20 mouse cellular contexts compared by ENCODE assay signal in the genomic region with DNA sequence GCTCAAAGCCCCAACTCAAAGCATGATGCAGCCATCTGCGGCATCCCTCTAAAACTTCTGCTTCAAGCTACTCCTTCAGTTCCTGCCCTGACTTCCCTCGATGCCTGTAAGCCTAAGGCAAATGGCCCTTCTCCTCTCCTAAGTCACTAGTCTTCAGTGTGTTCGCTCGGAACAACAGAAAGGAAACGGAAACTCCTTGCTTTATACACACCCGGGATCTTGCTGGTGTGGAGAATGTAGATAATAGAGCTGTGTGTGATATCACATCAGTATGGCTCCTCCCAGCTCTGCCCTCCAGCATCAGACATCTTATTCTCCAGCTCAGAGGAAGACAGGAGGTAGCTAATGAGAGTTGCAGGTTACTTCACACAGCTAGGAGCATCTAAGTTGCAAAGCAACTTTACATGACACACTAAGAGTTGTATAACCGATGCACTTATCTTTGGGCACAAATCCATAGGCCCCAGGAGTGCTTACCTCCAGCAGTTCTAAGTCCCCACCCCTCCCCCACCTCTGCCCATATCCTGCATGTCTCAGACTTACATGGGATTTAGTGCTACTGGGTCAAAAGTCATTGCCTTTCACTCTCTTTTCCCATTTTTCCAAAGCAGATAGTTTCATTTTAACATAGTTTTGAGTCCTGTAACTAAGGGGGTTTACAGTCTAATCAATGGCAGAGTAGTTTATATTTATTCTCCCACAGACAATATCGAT. TPM values are rescaled to one million over a fixed set of nuclear protein-coding genes. Genes with fewer than 3 reads are reported as not detected.
DNase-seq lines count a peak whose midpoint lies in the region; ATAC-seq and TF ChIP-seq lines count a peak whose summit lies in the region.
"Had no signal": no experiment of that assay in that cellular context is flagged by ENCODE, and none has a peak within 500 bp of the region (broad histone marks: within the 10 kb centered on the region; RNA-seq: fewer than 3 reads in every experiment).

No protein-coding gene starts in this region.

- peak; percentile 76 for TF ChIP-seq EP300 in liver, postnatal 0 days (IDR thresholded peaks at IDR 0.05; ENCODE audit: low read depth)

- no peak for TF ChIP-seq CTCF in bone marrow macrophage, adult 2 months (IDR thresholded peaks at IDR 0.05; ENCODE audit: low read depth, low read length)
- no peak for TF ChIP-seq CTCF in liver, postnatal 0 days (IDR thresholded peaks at IDR 0.05; ENCODE audit: low read depth)

- peaks cover 16% of the 10 kb centered on the region; the same call in 1 of the 2 replicates for H3K4me1 ChIP-seq in lung, embryonic 16.5 days (replicated peaks; ENCODE audit: control insufficient read depth, insufficient read depth, low read length)
- peaks cover 55% of the 10 kb centered on the region for H3K4me1 ChIP-seq in bone marrow macrophage, adult 2 months (ENCODE audit: control insufficient read depth, insufficient read depth, low read length)
- H3K4me1 ChIP-seq in erythroblast, embryonic 14.5 days (ENCODE audit: control insufficient read depth): peaks cover 78% of the 10 kb centered on the region
- peaks cover 52% of the 10 kb centered on the region for H3K4me1 ChIP-seq in liver, postnatal 0 days (ENCODE audit: insufficient read depth)

- no peak overlapping the region for H3K9ac ChIP-seq in lung, embryonic 16.5 days (ENCODE audit: low read length)
- H3K9ac ChIP-seq in liver, postnatal 0 days (replicated peaks): 0 out of 2 replicates have a peak overlapping the region, but pooled peaks have one; percentile 4
- H3K9ac ChIP-seq: embryonic facial prominence, embryonic 15.5 days; forebrain, embryonic 15.5 days; hindbrain, embryonic 12.5 days; midbrain, embryonic 13.5 days had no signal

- ATAC-seq in lung, embryonic 16.5 days (ENCODE audit: low read depth): no peak
- peak; percentile 63 for ATAC-seq in liver, postnatal 0 days
- ATAC-seq: activated CD4-positive, CD25-positive, alpha-beta regulatory T cell, adult 4 months; CD4-positive, CD25-positive, alpha-beta regulatory T cell, adult 4 months; forebrain, embryonic 15.5 days; midbrain, embryonic 13.5 days had no signal

- WGBS in lung, embryonic 16.5 days: 63% methylated on average over 8 of the region's 8 CpGs
- WGBS in liver, postnatal 0 days (ENCODE audit: insufficient replicate concordance): 53% methylated on average over 8 of the region's 8 CpGs

- no peaks in the 10 kb centered on the region for H3K36me3 ChIP-seq in lung, embryonic 16.5 days (ENCODE audit: control insufficient read depth, insufficient read depth, low read length)
- H3K36me3 ChIP-seq in erythroblast, embryonic 14.5 days (ENCODE audit: control insufficient read depth): no peaks in the 10 kb centered on the region; the same call in 1 of the 2 replicates
- H3K36me3 ChIP-seq in liver, postnatal 0 days (replicated peaks; ENCODE audit: insufficient read depth, low read length): no peaks in the 10 kb centered on the region
- H3K36me3 ChIP-seq: embryonic facial prominence, embryonic 15.5 days; forebrain, embryonic 15.5 days; heart, embryonic 10.5 days; hindbrain, embryonic 12.5 days; midbrain, embryonic 13.5 days had no signal

- no peak overlapping the region for H3K4me3 ChIP-seq in lung, embryonic 16.5 days (ENCODE audit: low read length)
- H3K4me3 ChIP-seq in bone marrow macrophage, adult 2 months (ENCODE audit: insufficient read depth, low read length): no peak overlapping the region
- H3K4me3 ChIP-seq in erythroblast, embryonic 14.5 days (replicated peaks): peak overlapping the region; percentile 57
- no peak overlapping the region for H3K4me3 ChIP-seq in liver, postnatal 0 days (ENCODE audit: low read depth, low read length)
- H3K4me3 ChIP-seq: embryonic facial prominence, embryonic 15.5 days; forebrain, embryonic 15.5 days; gastrocnemius, adult 2 months; heart, embryonic 10.5 days; hindbrain, embryonic 12.5 days; midbrain, embryonic 13.5 days had no signal

- no peak for DNase-seq in lung, postnatal 10 days
- no peak for DNase-seq in liver, postnatal 0 days
- DNase-seq in layer of hippocampus, adult 11-12 months (ENCODE audit: low spot score): no peak
- no peak for DNase-seq in neural tube, embryonic 10.5 days (ENCODE audit: extremely low spot score, low spot score)
- DNase-seq in gastrocnemius, postnatal 4 days (ENCODE audit: low spot score in 2 of 2): no peak
- DNase-seq: cerebellum, adult 9-10 months; gastrocnemius, adult 2 months; kidney, postnatal 10 days; lung, adult 18-20 months; thymus, postnatal 4 days had no signal

- TF ChIP-seq POLR2A in bone marrow macrophage, adult 2 months (IDR thresholded peaks at IDR 0.05; ENCODE audit: borderline replicate concordance, low read depth, low read length): no peak

- H3K27me3 ChIP-seq in lung, embryonic 16.5 days (ENCODE audit: control insufficient read depth, insufficient read depth, low read depth, low read length): no peaks in the 10 kb centered on the region
- H3K27me3 ChIP-seq in erythroblast, embryonic 14.5 days (ENCODE audit: control insufficient read depth): peaks cover 7% of the 10 kb centered on the region
- no peaks in the 10 kb centered on the region for H3K27me3 ChIP-seq in liver, postnatal 0 days (ENCODE audit: insufficient read depth, low read length)
- H3K27me3 ChIP-seq: embryonic facial prominence, embryonic 15.5 days; forebrain, embryonic 15.5 days had no signal

- H3K4me2 ChIP-seq in lung, embryonic 16.5 days (ENCODE audit: low read depth, low read length): no peak overlapping the region
- peak overlapping the region; percentile 49 for H3K4me2 ChIP-seq in liver, postnatal 0 days (ENCODE audit: low read depth, low read length)
- H3K4me2 ChIP-seq: embryonic facial prominence, embryonic 15.5 days; forebrain, embryonic 15.5 days; hindbrain, embryonic 12.5 days; midbrain, embryonic 13.5 days had no signal

- H3K9me3 ChIP-seq in lung, embryonic 16.5 days (ENCODE audit: control insufficient read depth, low read length): no peaks in the 10 kb centered on the region
- no peaks in the 10 kb centered on the region for H3K9me3 ChIP-seq in erythroblast, embryonic 14.5 days (ENCODE audit: control insufficient read depth, low read length)
- no peaks in the 10 kb centered on the region for H3K9me3 ChIP-seq in liver, postnatal 0 days (ENCODE audit: low read length)
- H3K9me3 ChIP-seq: embryonic facial prominence, embryonic 15.5 days; forebrain, embryonic 15.5 days; heart, embryonic 10.5 days; hindbrain, embryonic 12.5 days; midbrain, embryonic 13.5 days had no signal

- peak overlapping the region; percentile 4; the same call in 1 of the 2 replicates for H3K27ac ChIP-seq in lung, embryonic 16.5 days (ENCODE audit: low read length)
- H3K27ac ChIP-seq in bone marrow macrophage, adult 2 months (ENCODE audit: insufficient read depth, low read depth, low read length): peak overlapping the region; percentile 80
- peak overlapping the region; percentile 49; the same call in 1 of the 2 replicates for H3K27ac ChIP-seq in liver, postnatal 0 days (ENCODE audit: low read depth)
- H3K27ac ChIP-seq: embryonic facial prominence, embryonic 15.5 days; forebrain, embryonic 15.5 days; gastrocnemius, adult 2 months; heart, embryonic 10.5 days; hindbrain, embryonic 12.5 days; midbrain, embryonic 13.5 days had no signal

RNA-seq across cellular contexts. Expression of gene Psen2, which starts 1.2 kb away (rescaled TPM):
- polyA plus RNA-seq in lung, embryonic 16.5 days (2015; fragmentation: Nextera tagmentation; extraction: Ambion mirVana): 13.2 and 14.6 TPM in 2 replicates
- 70.9 and 82.6 TPM in 2 replicates for polyA plus RNA-seq in bone marrow macrophage, adult 2 months (2012; ENCODE audit: insufficient read depth, insufficient read length, missing spikeins)
- polyA plus RNA-seq in erythroblast, embryonic 14.5 days (2012): 0.46 and 0.60 TPM in 2 replicates
- polyA plus RNA-seq in liver, postnatal 0 days (2015; fragmentation: Nextera tagmentation; extraction: Ambion mirVana): 25.6 and 25.8 TPM in 2 replicates
- 10 to 100 TPM; 13.6 to 13.8 TPM for total RNA-seq in gastrocnemius, postnatal 4 days (2021)

Comparison
In these comparisons a context has a peak if more than half of its experiments do, and no peak if none do; other contexts are left out.
1. H3K27ac ChIP-seq: peak in every context shown above with its lines; median percentile 80 in bone marrow macrophage, adult 2 months; 49 in liver, postnatal 0 days; 4 in lung, embryonic 16.5 days.